Mouse (Mus musculus): Measurements from ENCODE around the gene Snd1. TPM values are rescaled to one million over a fixed set of nuclear protein-coding genes. Genes with fewer than 3 reads are reported as not detected.

Gene Snd1
- polyA plus RNA-seq, 1 experiment from 2014 or later, result 82.0 TPM

DNA sequence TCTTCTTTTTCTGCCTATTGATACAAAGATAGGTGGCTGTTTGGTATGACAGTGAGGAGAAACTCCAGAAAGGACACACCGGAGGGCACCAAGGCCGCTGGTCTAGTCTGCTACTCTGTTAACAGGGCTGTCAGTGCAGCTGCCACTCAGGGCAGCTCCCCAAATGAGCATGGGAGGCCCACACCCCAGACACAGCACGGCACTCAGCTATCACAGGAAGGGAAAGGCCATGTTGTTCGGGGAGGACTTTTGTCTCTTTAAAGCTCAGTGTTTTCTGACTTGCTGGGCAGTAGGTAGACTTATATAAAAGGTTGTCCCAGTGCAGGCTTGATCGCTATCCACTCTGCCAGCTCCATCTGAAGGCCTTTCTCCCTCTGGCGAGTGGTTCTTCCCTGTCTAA, 312.2 kb downstream of the Snd1 start:
- ATAC-seq (replicated peaks), result no peak
- Histone ChIP-seq H3K9me3 (no peaks in the 10 kb centered on the region), H3K27me3 (replicated peaks) (no peaks in the 10 kb centered on the region), H3K4me1 (peaks cover 26% of the 10 kb centered on the region), H3K36me3 (replicated peaks) (no peaks in the 10 kb centered on the region), H3K27ac (no peak overlapping the region), H3K9ac (no peak overlapping the region), H3K4me3 (no peak overlapping the region), H3K4me2 (no peak overlapping the region)
- WGBS, result 67% methylated on average over 6 of the region's 6 CpGs

- 77% methylated on average over 4 of the region's 4 CpGs for WGBS
- no peaks in the 10 kb centered on the region for H3K36me3 ChIP-seq (replicated peaks)
- no peak overlapping the region for H3K4me3 ChIP-seq
- no peak overlapping the region for H3K4me2 ChIP-seq
- no peak for ATAC-seq (replicated peaks)
- H3K27ac ChIP-seq, result no peak overlapping the region
- peaks cover 14% of the 10 kb centered on the region; the same call in 1 of the 2 replicates for H3K4me1 ChIP-seq
- no peak overlapping the region for H3K9ac ChIP-seq
- no peaks in the 10 kb centered on the region for H3K9me3 ChIP-seq
- H3K27me3 ChIP-seq (replicated peaks), result no peaks in the 10 kb centered on the region
Observed at GRCm38 (mm10) chr6:28789685-28790084, 314.7 kb downstream of the Snd1 start.

- ATAC-seq (replicated peaks), result no peak
- Histone ChIP-seq H3K4me1 (peaks cover 25% of the 10 kb centered on the region), H3K4me3 (no peak overlapping the region), H3K27me3 (replicated peaks) (no peaks in the 10 kb centered on the region), H3K4me2 (no peak overlapping the region), H3K36me3 (replicated peaks) (no peaks in the 10 kb centered on the region), H3K27ac (no peak overlapping the region), H3K9me3 (no peaks in the 10 kb centered on the region), H3K9ac (no peak overlapping the region)
- WGBS, result 25% methylated on average over 3 of the region's 3 CpGs
Observed at GRCm38 (mm10) chr6:28791183-28791582, 316.2 kb downstream of the Snd1 start.

DNA sequence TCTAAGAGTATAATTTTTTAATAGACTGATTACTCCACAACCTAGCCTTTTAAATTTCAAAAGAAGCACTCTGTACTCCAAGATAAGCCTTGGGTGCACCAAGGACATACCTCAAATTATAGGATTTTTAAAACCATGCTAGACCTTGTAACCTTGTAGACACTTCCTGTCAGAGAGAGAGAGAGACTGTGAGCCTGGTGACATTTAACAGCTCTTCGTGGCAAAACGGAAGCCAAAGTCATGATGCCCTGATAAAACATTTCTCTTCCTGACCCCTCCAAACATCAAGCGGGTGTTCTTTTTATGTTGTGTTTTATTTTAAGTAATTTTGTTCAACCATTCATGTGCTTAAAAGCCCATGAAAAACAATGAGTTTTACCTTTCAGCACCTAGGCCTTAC, 316.9 kb downstream of the Snd1 start:
- Histone ChIP-seq H3K36me3 (replicated peaks) (no peaks in the 10 kb centered on the region), H3K27ac (no peak overlapping the region), H3K4me3 (no peak overlapping the region), H3K4me1 (peaks cover 30% of the 10 kb centered on the region), H3K9ac (no peak overlapping the region), H3K27me3 (replicated peaks) (no peaks in the 10 kb centered on the region), H3K4me2 (no peak overlapping the region), H3K9me3 (no peaks in the 10 kb centered on the region)
- no peak for ATAC-seq (replicated peaks)
- WGBS, result 88% methylated on average over 3 of the region's 3 CpGs

DNA sequence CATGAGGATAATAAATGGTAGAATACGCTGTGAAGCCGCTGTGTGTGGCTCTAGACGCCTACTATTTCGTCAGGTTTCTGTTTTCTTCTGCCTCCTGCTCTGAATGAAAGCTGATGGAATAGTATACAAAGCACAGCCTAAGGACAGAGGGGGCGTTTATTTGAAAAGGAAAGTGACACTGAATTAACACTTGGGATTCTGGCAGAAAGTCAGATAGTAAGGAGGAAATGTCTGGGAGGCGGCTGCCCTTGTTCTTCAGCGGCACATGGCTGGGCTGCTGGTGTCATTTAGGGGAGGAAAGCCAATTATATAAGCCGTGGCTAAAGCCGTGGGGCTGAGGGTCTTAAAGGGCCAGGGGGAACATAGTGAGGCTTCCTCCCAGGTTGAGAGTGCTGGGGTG, 320.4 kb downstream of the Snd1 start:
- no peaks in the 10 kb centered on the region for H3K27me3 ChIP-seq (replicated peaks)
- no peaks in the 10 kb centered on the region for H3K36me3 ChIP-seq (replicated peaks)
- H3K27ac ChIP-seq, result peak overlapping the region; percentile 10
- WGBS, result 14% methylated on average over 9 of the region's 9 CpGs
- H3K4me3 ChIP-seq, result no peak overlapping the region
- ATAC-seq (replicated peaks), result peak; percentile 66
- H3K4me2 ChIP-seq, result no peak overlapping the region
- peak overlapping the region; percentile 2; the same call in 1 of the 2 replicates for H3K9ac ChIP-seq
- peaks cover 24% of the 10 kb centered on the region for H3K4me1 ChIP-seq
- H3K9me3 ChIP-seq, result no peaks in the 10 kb centered on the region

DNA sequence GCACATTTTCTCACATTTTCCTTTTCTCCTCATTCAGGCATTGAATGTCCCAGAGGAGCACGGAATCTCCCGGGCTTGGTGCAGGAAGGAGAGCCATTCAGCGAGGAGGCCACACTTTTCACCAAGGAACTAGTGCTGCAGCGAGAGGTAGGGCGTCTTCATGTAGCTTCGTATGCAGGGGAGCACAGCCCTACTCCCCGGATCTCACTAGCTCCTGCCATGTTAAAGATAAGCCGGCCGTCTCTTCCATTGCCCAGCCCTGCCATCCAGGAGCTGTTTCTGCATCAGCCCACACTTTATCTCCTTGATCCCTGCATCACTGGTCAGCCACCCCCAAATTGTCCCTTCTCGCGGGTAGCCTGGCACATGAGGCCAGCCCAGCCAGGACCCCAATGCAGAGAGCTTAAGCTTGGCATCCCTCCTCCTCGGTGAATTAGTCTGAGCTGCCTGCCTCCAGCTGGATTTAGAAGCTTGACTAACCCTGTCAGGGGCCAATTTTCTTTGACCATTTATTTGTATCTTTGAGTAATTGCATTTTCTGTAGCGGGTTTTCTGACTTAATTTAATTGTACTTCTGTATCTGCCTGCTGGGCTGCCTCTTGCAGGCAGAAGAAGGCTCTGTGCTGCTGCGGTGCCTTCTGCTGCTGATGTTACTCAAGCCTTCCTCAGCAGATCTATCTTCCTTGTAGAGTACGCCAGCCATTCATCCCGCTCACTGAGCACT, 321.0 kb downstream of the Snd1 start:
- WGBS, result 63% methylated on average over 16 of the region's 16 CpGs
- no peaks in the 10 kb centered on the region for H3K36me3 ChIP-seq (replicated peaks)
- no peaks in the 10 kb centered on the region for H3K9me3 ChIP-seq
- no peaks in the 10 kb centered on the region for H3K27me3 ChIP-seq (replicated peaks)
- H3K4me1 ChIP-seq, result peaks cover 21% of the 10 kb centered on the region
- 0 out of 2 replicates have a peak overlapping the region, but pooled peaks have one; percentile 2 for H3K9ac ChIP-seq
- peak; percentile 35; the same call in 1 of the 2 replicates for ATAC-seq (replicated peaks)
- H3K4me2 ChIP-seq, result no peak overlapping the region
- no peak overlapping the region for H3K4me3 ChIP-seq
- peak overlapping the region; percentile 10; the same call in 1 of the 2 replicates for H3K27ac ChIP-seq

DNA sequence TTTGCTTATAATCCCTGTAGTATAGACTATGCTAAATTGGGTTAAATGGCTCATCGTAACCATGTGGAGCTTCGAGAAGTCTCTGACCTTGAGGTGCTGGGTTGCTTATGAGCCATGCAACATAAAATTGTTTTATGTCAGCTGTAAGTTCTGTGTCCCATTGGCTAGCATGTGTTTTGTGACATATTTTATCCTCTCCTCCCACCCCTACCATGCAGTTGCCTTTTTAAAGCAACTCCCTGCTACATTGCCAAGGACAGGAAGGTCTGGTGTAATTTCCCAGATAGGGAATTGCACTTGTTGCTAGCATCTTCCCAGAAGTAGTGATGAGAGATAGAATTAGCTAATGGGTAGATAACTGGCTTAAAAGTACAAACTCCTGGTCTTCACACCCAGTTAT, 324.9 kb downstream of the Snd1 start:
- ATAC-seq (replicated peaks), result no peak
- no peaks in the 10 kb centered on the region for H3K27me3 ChIP-seq (replicated peaks)
- H3K27ac ChIP-seq, result no peak overlapping the region
- 96% methylated on average over 2 of the region's 2 CpGs for WGBS
- no peak overlapping the region for H3K9ac ChIP-seq
- no peak overlapping the region for H3K4me2 ChIP-seq
- H3K9me3 ChIP-seq, result no peaks in the 10 kb centered on the region
- H3K4me1 ChIP-seq, result peaks cover 16% of the 10 kb centered on the region
- H3K4me3 ChIP-seq, result no peak overlapping the region
- H3K36me3 ChIP-seq (replicated peaks), result no peaks in the 10 kb centered on the region

GRCm38 (mm10) chr6:28800976-28801375, 326.0 kb downstream of the Snd1 start:
- Histone ChIP-seq H3K4me2 (no peak overlapping the region), H3K4me1 (peaks cover 6% of the 10 kb centered on the region; the same call in 1 of the 2 replicates), H3K9ac (no peak overlapping the region), H3K27ac (no peak overlapping the region), H3K4me3 (no peak overlapping the region), H3K27me3 (replicated peaks) (no peaks in the 10 kb centered on the region), H3K36me3 (replicated peaks) (no peaks in the 10 kb centered on the region), H3K9me3 (no peaks in the 10 kb centered on the region)
- 94% methylated on average over 3 of the region's 3 CpGs for WGBS
- ATAC-seq (replicated peaks), result no peak

GRCm38 (mm10) chr6:28803678-28804279, 328.8 kb downstream of the Snd1 start:
- Histone ChIP-seq H3K4me1 (no peaks in the 10 kb centered on the region), H3K36me3 (replicated peaks) (no peaks in the 10 kb centered on the region), H3K4me3 (no peak overlapping the region), H3K9me3 (no peaks in the 10 kb centered on the region), H3K27ac (no peak overlapping the region), H3K4me2 (no peak overlapping the region), H3K27me3 (replicated peaks) (no peaks in the 10 kb centered on the region), H3K9ac (no peak overlapping the region)
- WGBS, result 89% methylated on average over 6 of the region's 6 CpGs
- ATAC-seq (replicated peaks), result no peak

GRCm38 (mm10) chr6:28804751-28805150, 329.8 kb downstream of the Snd1 start:
- no peak overlapping the region for H3K4me3 ChIP-seq
- ATAC-seq (replicated peaks), result no peak
- H3K27me3 ChIP-seq (replicated peaks), result no peaks in the 10 kb centered on the region
- H3K27ac ChIP-seq, result no peak overlapping the region
- no peaks in the 10 kb centered on the region for H3K9me3 ChIP-seq
- WGBS, result 90% methylated on average over 5 of the region's 5 CpGs
- no peaks in the 10 kb centered on the region for H3K36me3 ChIP-seq (replicated peaks)
- H3K4me1 ChIP-seq, result no peaks in the 10 kb centered on the region
- H3K9ac ChIP-seq, result no peak overlapping the region
- H3K4me2 ChIP-seq, result no peak overlapping the region

- H3K27ac ChIP-seq, result no peak overlapping the region
- H3K27me3 ChIP-seq (replicated peaks), result no peaks in the 10 kb centered on the region
- 81% methylated on average over 9 of the region's 9 CpGs for WGBS
- H3K4me1 ChIP-seq, result peaks cover 10% of the 10 kb centered on the region
- no peak overlapping the region for H3K4me3 ChIP-seq
- ATAC-seq (replicated peaks), result no peak
- H3K9me3 ChIP-seq, result no peaks in the 10 kb centered on the region
- H3K36me3 ChIP-seq (replicated peaks), result 0 out of 2 replicates have a peak, but pooled peaks cover 3% of the 10 kb centered on the region
- no peak overlapping the region for H3K9ac ChIP-seq
- no peak overlapping the region for H3K4me2 ChIP-seq
Observed at GRCm38 (mm10) chr6:28813057-28813456, 338.1 kb downstream of the Snd1 start.

DNA sequence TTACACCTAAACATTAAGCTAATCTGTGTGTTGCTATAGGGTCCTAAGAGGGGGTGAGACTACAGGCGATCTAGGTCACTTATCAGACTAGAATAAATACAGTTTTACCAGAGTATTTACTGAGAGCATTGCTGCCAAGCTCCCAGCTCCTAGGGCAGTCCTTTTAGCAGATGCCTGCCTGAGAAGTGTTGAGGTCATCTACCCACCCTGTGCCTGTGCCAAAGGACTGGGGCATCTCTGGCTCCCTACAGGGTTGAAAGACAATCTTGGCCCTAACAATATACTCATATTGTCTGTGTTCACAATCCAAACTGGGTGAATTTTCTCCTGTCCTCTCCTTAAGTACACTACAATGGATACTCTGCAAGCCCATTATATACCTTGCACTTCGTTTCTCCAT, 340.0 kb downstream of the Snd1 start:
- Histone ChIP-seq H3K27me3 (replicated peaks) (no peaks in the 10 kb centered on the region), H3K9me3 (no peaks in the 10 kb centered on the region), H3K4me2 (no peak overlapping the region), H3K4me1 (peaks cover 16% of the 10 kb centered on the region), H3K9ac (no peak overlapping the region), H3K27ac (no peak overlapping the region), H3K36me3 (replicated peaks) (0 out of 2 replicates have a peak, but pooled peaks cover 3% of the 10 kb centered on the region), H3K4me3 (no peak overlapping the region)
- WGBS, result 68% methylated on average over 2 of the region's 2 CpGs
- ATAC-seq (replicated peaks), result no peak

GRCm38 (mm10) chr6:28817039-28817438, 342.1 kb downstream of the Snd1 start:
- Histone ChIP-seq H3K27ac (no peak overlapping the region), H3K9me3 (no peaks in the 10 kb centered on the region), H3K36me3 (replicated peaks) (0 out of 2 replicates have a peak, but pooled peaks cover 3% of the 10 kb centered on the region), H3K4me2 (no peak overlapping the region), H3K4me1 (peaks cover 30% of the 10 kb centered on the region), H3K9ac (no peak overlapping the region), H3K4me3 (no peak overlapping the region), H3K27me3 (replicated peaks) (no peaks in the 10 kb centered on the region)
- 76% methylated on average over 9 of the region's 9 CpGs for WGBS
- no peak for ATAC-seq (replicated peaks)
